Comparison of ENCODE assay signal across 23 mouse cellular contexts in the genomic region with DNA sequence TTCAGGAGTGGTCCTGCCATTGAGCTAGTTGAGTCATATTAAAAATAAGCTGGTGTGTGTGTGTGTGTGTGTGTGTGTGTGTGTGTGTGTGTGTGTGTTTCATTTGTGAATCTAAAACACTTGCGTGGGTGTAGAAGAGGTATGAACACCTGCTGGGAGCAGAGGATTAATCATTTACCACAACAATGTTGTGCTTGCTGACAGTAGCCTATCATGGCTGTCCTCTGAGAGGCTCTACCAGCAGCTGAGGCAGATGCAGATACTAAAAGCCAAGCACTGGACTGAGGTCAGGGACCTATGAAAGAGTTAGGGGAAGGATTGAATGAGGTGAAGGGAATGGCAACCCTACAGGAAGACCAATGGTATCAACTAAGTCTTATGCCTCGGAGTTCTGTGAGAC. TPM values are rescaled to one million over a fixed set of nuclear protein-coding genes. Genes with fewer than 3 reads are reported as not detected.
DNase-seq lines count a peak whose midpoint lies in the region; ATAC-seq lines count a peak whose summit lies in the region.
"Had no signal": no experiment of that assay in that cellular context is flagged by ENCODE, and none has a peak within 500 bp of the region (broad histone marks: within the 10 kb centered on the region; RNA-seq: fewer than 3 reads in every experiment).

No protein-coding gene starts in this region.

- WGBS in midbrain, embryonic 11.5 days: 85% methylated on average over 2 of the region's 2 CpGs
- WGBS in midbrain, embryonic 10.5 days: 84% methylated on average over 2 of the region's 2 CpGs
- 89% methylated on average over 2 of the region's 2 CpGs for WGBS in kidney, embryonic 16.5 days
- WGBS in forebrain, embryonic 11.5 days: 82% methylated on average over 2 of the region's 2 CpGs

- no peak overlapping the region for H3K27ac ChIP-seq in midbrain, embryonic 11.5 days (ENCODE audit: low read depth, low read length)
- no peak overlapping the region for H3K27ac ChIP-seq in midbrain, embryonic 10.5 days (replicated peaks)
- H3K27ac ChIP-seq in kidney, embryonic 16.5 days (ENCODE audit: low read length): no peak overlapping the region
- no peak overlapping the region for H3K27ac ChIP-seq in forebrain, embryonic 11.5 days (ENCODE audit: low read depth, low read length)
- H3K27ac ChIP-seq: forebrain, embryonic 13.5 days; hindbrain, embryonic 10.5 days; hindbrain, embryonic 15.5 days; limb, embryonic 10.5 days; limb, embryonic 15.5 days; midbrain, embryonic 13.5 days had no signal

- H3K4me1 ChIP-seq in midbrain, embryonic 11.5 days (ENCODE audit: control insufficient read depth, insufficient read depth, low read length): no peaks in the 10 kb centered on the region
- no peaks in the 10 kb centered on the region for H3K4me1 ChIP-seq in midbrain, embryonic 10.5 days
- H3K4me1 ChIP-seq in kidney, embryonic 16.5 days (ENCODE audit: insufficient read depth, low read length): peaks cover 9% of the 10 kb centered on the region
- H3K4me1 ChIP-seq in forebrain, embryonic 11.5 days (replicated peaks; ENCODE audit: control insufficient read depth, insufficient read depth, low read length): no peaks in the 10 kb centered on the region
- H3K4me1 ChIP-seq: forebrain, embryonic 13.5 days; hindbrain, embryonic 10.5 days; hindbrain, embryonic 15.5 days; limb, embryonic 10.5 days; limb, embryonic 15.5 days; midbrain, embryonic 13.5 days had no signal

- no peak overlapping the region for H3K4me2 ChIP-seq in midbrain, embryonic 11.5 days
- H3K4me2 ChIP-seq in kidney, embryonic 16.5 days (replicated peaks; ENCODE audit: low read depth, low read length): no peak overlapping the region
- no peak overlapping the region for H3K4me2 ChIP-seq in forebrain, embryonic 11.5 days (ENCODE audit: low read depth, low read length, severe bottlenecking)
- H3K4me2 ChIP-seq: forebrain, embryonic 13.5 days; hindbrain, embryonic 15.5 days; limb, embryonic 15.5 days; lung, embryonic 14.5 days; midbrain, embryonic 13.5 days had no signal

- DNase-seq in kidney, adult 8-10 months: peak; percentile 35 to 38
- DNase-seq in kidney, postnatal 10 days: no peak
- peak; percentile 49 for DNase-seq in midbrain, embryonic 11.5 days (ENCODE audit: low spot score, missing footprints)
- DNase-seq in midbrain, embryonic 10.5 days (ENCODE audit: low spot score): no peak
- DNase-seq in forebrain, embryonic 11.5 days (ENCODE audit: low spot score): no peak
- DNase-seq: adrenal gland, adult 2 months; cerebellum, adult 2 months; cerebellum, postnatal 14 days; gastrocnemius, postnatal 14 days; heart, postnatal 14 days; layer of hippocampus, adult 9-11 months; lung, embryonic 14.5 days had no signal

- no peak overlapping the region for H3K4me3 ChIP-seq in midbrain, embryonic 11.5 days (ENCODE audit: low read depth, low read length)
- H3K4me3 ChIP-seq in midbrain, embryonic 10.5 days: no peak overlapping the region
- no peak overlapping the region for H3K4me3 ChIP-seq in kidney, embryonic 16.5 days (ENCODE audit: low read length)
- no peak overlapping the region for H3K4me3 ChIP-seq in forebrain, embryonic 11.5 days (ENCODE audit: low read depth, low read length)
- H3K4me3 ChIP-seq: forebrain, embryonic 13.5 days; hindbrain, embryonic 10.5 days; hindbrain, embryonic 15.5 days; limb, embryonic 10.5 days; limb, embryonic 15.5 days; midbrain, embryonic 13.5 days had no signal

- no peaks in the 10 kb centered on the region for H3K36me3 ChIP-seq in midbrain, embryonic 11.5 days (ENCODE audit: control insufficient read depth, insufficient read depth, low read length)
- H3K36me3 ChIP-seq in midbrain, embryonic 10.5 days: no peaks in the 10 kb centered on the region
- no peaks in the 10 kb centered on the region for H3K36me3 ChIP-seq in kidney, embryonic 16.5 days (ENCODE audit: insufficient read depth, low read length)
- H3K36me3 ChIP-seq in forebrain, embryonic 11.5 days (ENCODE audit: control insufficient read depth, insufficient read depth, low read length): no peaks in the 10 kb centered on the region
- H3K36me3 ChIP-seq: hindbrain, embryonic 10.5 days; hindbrain, embryonic 15.5 days; limb, embryonic 10.5 days; limb, embryonic 15.5 days; midbrain, embryonic 13.5 days had no signal

- no peaks in the 10 kb centered on the region for H3K27me3 ChIP-seq in midbrain, embryonic 11.5 days (ENCODE audit: control insufficient read depth, insufficient read depth, low read length)
- no peaks in the 10 kb centered on the region for H3K27me3 ChIP-seq in midbrain, embryonic 10.5 days (ENCODE audit: low read depth, poor library complexity, severe bottlenecking)
- no peaks in the 10 kb centered on the region for H3K27me3 ChIP-seq in kidney, embryonic 16.5 days (ENCODE audit: insufficient read depth, low read length)
- no peaks in the 10 kb centered on the region for H3K27me3 ChIP-seq in forebrain, embryonic 11.5 days (ENCODE audit: control insufficient read depth, insufficient read depth, low read length)
- H3K27me3 ChIP-seq: forebrain, embryonic 13.5 days; hindbrain, embryonic 15.5 days; limb, embryonic 15.5 days; midbrain, embryonic 13.5 days had no signal

- ATAC-seq in midbrain, embryonic 11.5 days (ENCODE audit: low FRiP score): no peak
- peak; percentile 65 for ATAC-seq in kidney, embryonic 16.5 days (ENCODE audit: low FRiP score, low TSS enrichment)
- no peak for ATAC-seq in forebrain, embryonic 11.5 days (replicated peaks; ENCODE audit: low FRiP score)
- ATAC-seq in megakaryocyte progenitor cell, adult 5-6 weeks (replicated peaks; ENCODE audit: poor library complexity): no peak
- ATAC-seq: activated CD4-positive, CD25-positive, alpha-beta regulatory T cell, adult 4 months; CD4-positive, CD25-positive, alpha-beta regulatory T cell, adult 4 months; forebrain, embryonic 13.5 days; inflammation-experienced regulatory T-cells, adult 6 months; midbrain, embryonic 13.5 days had no signal

- H3K9me3 ChIP-seq in midbrain, embryonic 11.5 days (ENCODE audit: control insufficient read depth, low read length): no peaks in the 10 kb centered on the region
- H3K9me3 ChIP-seq in midbrain, embryonic 10.5 days (replicated peaks): no peaks in the 10 kb centered on the region
- H3K9me3 ChIP-seq in kidney, embryonic 16.5 days (ENCODE audit: low read length): no peaks in the 10 kb centered on the region
- H3K9me3 ChIP-seq in forebrain, embryonic 11.5 days (ENCODE audit: control insufficient read depth, low read length): no peaks in the 10 kb centered on the region
- H3K9me3 ChIP-seq: forebrain, embryonic 13.5 days; hindbrain, embryonic 10.5 days; hindbrain, embryonic 15.5 days; limb, embryonic 10.5 days; limb, embryonic 15.5 days; midbrain, embryonic 13.5 days had no signal

- no peak overlapping the region for H3K9ac ChIP-seq in midbrain, embryonic 11.5 days (ENCODE audit: low read length)
- no peak overlapping the region for H3K9ac ChIP-seq in kidney, embryonic 16.5 days (replicated peaks; ENCODE audit: low read length)
- H3K9ac ChIP-seq in forebrain, embryonic 11.5 days (ENCODE audit: low read length): no peak overlapping the region
- H3K9ac ChIP-seq: forebrain, embryonic 13.5 days; hindbrain, embryonic 15.5 days; limb, embryonic 15.5 days; lung, embryonic 14.5 days; midbrain, embryonic 13.5 days had no signal

RNA-seq across cellular contexts. Expression of a gene that starts 56.9 kb away (rescaled TPM):
- 6.7 and 7.4 TPM in 2 replicates for polyA plus RNA-seq in midbrain, embryonic 11.5 days (2014; fragmentation: Nextera tagmentation; extraction: Ambion mirVana)
- 5.9 and 7.7 TPM in 2 replicates for polyA plus RNA-seq in midbrain, embryonic 10.5 days (2016; fragmentation: Nextera tagmentation; extraction: Ambion mirVana)
- polyA plus RNA-seq in kidney, embryonic 16.5 days (2015; fragmentation: Nextera tagmentation; extraction: Ambion mirVana): 5.8 and 7.5 TPM in 2 replicates
- polyA plus RNA-seq in forebrain, embryonic 11.5 days (2014; fragmentation: Nextera tagmentation; extraction: Ambion mirVana): 6.4 and 8.8 TPM in 2 replicates
- 13.2 and 16.6 TPM in 2 replicates for total RNA-seq in megakaryocyte progenitor cell, adult 5-6 weeks (2015)
- total RNA-seq in megakaryocyte progenitor cell, adult 5-6 weeks (2017): 13.9 and 15.5 TPM in 2 replicates

Comparison
In these comparisons a context has a peak if more than half of its experiments do, and no peak if none do; other contexts are left out.
1. DNase-seq: peak in kidney, adult 8-10 months (2 of 2) and midbrain, embryonic 11.5 days (single experiment); none in kidney, postnatal 10 days (single experiment), midbrain, embryonic 10.5 days (single experiment) and forebrain, embryonic 11.5 days (single experiment).